Mouse (Mus musculus) bone marrow, adult 2 months (tissue): ENCODE data around the gene Nav2. TPM values are rescaled to one million over a fixed set of nuclear protein-coding genes. Genes with fewer than 3 reads are reported as not detected.

Experiments
- H3K27ac ChIP-seq: fragments of 200-500 bp; 2 replicates; pipeline ENCODE4 v1.5.1; 2012; ENCODE audit warnings: low read depth, mild to moderate bottlenecking, control low read depth, inconsistent platforms, low read length; ENCODE audit not compliant: control insufficient read depth, poor library complexity, insufficient read depth
- H3K4me1 ChIP-seq: fragments of 200-500 bp; 2 replicates; pipeline ENCODE4 v1.6.1; 2011; ENCODE audit warnings: low read length; ENCODE audit not compliant: control insufficient read depth, insufficient read depth
- H3K4me3 ChIP-seq: fragments of 200-500 bp; replicated peaks from 2 replicates; pipeline ENCODE3; 2011; ENCODE audit warnings: mild to moderate bottlenecking, low read depth, low read length, control low read depth; ENCODE audit not compliant: control insufficient read depth
- CTCF ChIP-seq: fragments of 200-500 bp; IDR thresholded peaks from 2 replicates; pipeline ENCODE4 v1.5.1; 2011; ENCODE audit warnings: low read length, control low read depth; ENCODE audit not compliant: control insufficient read depth, insufficient read depth
- POLR2A ChIP-seq: fragments of 200-500 bp; IDR thresholded peaks from 2 replicates; pipeline ENCODE4 v1.6.1; 2011; ENCODE audit warnings: low read depth, mild to moderate bottlenecking, control low read depth, low read length, borderline replicate concordance; ENCODE audit not compliant: control insufficient read depth
- WGBS: fragments of 180-500 bp; shearing (Covaris S2); methylation state at CpG from one replicate; pipeline ENCODE4 v1.1.7; 2018; 5-methylcytosine and 5-hydroxymethylcytosine counted together
- polyA plus RNA-seq: library from polyadenylated mRNA; stranded (reverse); fragments of >200 nt; gene quantifications from 2 replicates; pipeline ENCODE4 v1.2.4, GENCODE M21; 2011; ENCODE audit warnings: low replicate concordance; ENCODE audit not compliant: missing spikeins, insufficient read depth, insufficient read length

Gene Nav2
- polyA plus RNA-seq, 1 experiment, result 8.5 TPM

DNA sequence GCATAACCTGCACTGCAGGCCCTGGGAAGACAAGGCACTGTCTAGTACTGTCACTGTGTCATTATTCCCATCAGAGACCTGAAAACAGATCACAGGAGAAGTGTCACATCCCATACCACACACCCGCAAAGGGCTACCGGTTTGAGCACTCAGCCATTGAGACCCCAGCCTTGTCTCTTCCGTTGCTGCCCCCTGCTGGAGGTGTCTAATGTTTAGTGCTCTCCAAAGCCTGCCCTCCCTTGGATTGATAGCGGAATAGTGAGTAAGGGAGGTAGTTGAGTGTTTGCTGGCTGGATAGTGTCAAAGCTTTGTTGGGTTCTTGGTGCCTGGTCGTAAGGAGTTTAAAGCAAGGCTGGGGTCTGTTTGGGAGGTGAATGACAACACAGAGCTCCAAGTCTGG, 568.1 kb downstream of the Nav2 start:
- WGBS, result 52% methylated on average over 5 of the region's 5 CpGs
- H3K27ac ChIP-seq, result no peak overlapping the region
- no peaks in the 10 kb centered on the region for H3K4me1 ChIP-seq
- TF ChIP-seq POLR2A, result no peak
- peak; percentile 48 for TF ChIP-seq CTCF
- H3K4me3 ChIP-seq, result no peak overlapping the region

DNA sequence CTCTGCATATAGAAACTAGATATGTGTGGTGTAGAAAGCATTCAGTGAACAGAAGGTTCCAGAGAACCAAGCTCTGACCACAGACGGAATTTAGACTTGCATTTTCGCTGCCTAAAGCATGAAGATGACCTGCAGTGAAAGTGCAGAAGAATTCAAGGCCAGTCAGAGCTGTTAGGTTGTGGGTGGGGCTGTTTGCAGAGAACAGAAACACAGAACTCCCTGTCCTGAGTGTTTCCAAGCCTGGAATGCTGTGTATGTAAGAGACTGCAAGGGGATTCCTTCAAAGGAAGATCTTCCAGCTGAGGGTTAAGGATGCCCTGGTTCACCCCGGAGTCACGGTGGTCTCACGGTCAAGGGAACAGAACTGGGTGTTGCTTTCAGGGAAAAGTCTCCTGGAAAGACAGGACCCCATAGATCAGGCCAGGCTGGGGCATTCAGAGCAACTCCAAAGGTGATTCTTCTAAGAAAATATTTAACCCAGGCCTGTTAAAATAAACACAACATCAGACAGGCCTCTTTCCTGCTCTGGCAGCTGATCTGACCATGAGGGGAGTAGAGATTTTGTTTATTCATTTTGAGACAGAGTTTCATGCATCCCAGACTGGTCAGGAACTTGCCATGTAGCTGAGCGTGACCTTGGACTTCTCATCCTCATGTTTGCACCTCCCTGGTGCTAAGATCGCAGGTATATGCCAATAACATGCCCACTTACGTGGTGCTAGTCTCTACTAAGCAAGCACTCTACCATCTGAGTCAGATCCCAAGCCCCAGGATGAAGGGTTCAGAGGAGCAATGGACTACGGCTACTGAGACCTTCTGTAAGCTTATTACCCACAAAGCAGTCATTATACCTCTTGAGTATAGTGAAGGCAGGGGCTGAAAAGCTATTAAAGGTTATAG, 568.8 kb downstream of the Nav2 start:
- WGBS, result 78% methylated on average over 9 of the region's 9 CpGs
- no peak for TF ChIP-seq POLR2A
- no peak for TF ChIP-seq CTCF
- Histone ChIP-seq H3K4me3 (no peak overlapping the region), H3K27ac (no peak overlapping the region), H3K4me1 (no peaks in the 10 kb centered on the region)

DNA sequence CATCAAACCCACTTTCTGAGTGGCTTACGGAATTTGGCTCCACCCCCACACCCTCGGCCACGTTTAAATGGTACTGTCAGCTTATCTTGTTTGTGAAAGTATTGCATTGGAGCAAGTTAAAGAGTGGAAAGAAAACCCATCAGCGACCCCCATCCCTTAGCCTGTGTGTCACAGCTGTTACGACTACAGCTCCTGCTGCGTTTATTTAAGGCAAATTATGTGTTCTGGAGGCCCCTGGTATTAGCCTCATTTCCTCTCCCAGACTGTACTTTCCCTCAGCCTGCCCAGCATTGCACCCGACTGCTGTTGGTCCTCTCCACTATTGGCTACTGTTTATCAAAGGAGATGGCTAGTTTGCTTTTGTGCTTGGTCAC, 569.4 kb downstream of the Nav2 start:
- H3K4me1 ChIP-seq, result no peaks in the 10 kb centered on the region
- no peak overlapping the region for H3K4me3 ChIP-seq
- TF ChIP-seq CTCF, result no peak
- TF ChIP-seq POLR2A, result no peak
- WGBS, result 73% methylated on average over 7 of the region's 7 CpGs
- no peak overlapping the region for H3K27ac ChIP-seq

DNA sequence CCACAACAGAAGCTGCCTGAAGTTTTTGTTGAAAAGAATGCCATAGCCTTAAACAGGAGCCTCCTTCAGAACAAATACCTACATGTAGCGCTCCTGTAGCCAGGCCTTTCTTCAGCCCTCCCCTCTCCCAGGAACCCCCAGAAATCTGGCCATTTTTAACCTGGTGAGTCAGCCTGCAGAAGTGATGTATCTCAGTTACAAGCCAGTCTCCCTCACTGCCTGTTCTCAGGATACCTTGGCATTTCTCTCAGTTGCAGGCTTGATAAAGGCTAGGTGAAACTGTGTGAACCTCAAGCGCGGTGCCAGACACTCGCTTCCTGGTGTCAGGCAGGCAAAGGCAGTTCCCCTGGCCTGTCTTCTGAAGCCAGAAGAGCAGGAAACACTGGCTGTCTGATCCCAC, 570.4 kb downstream of the Nav2 start:
- Histone ChIP-seq H3K4me3 (no peak overlapping the region), H3K4me1 (no peaks in the 10 kb centered on the region), H3K27ac (no peak overlapping the region)
- TF ChIP-seq CTCF (no peak), POLR2A (no peak)
- whole genome bisulfite sequencing, result 89% methylated on average over 4 of the region's 4 CpGs

DNA sequence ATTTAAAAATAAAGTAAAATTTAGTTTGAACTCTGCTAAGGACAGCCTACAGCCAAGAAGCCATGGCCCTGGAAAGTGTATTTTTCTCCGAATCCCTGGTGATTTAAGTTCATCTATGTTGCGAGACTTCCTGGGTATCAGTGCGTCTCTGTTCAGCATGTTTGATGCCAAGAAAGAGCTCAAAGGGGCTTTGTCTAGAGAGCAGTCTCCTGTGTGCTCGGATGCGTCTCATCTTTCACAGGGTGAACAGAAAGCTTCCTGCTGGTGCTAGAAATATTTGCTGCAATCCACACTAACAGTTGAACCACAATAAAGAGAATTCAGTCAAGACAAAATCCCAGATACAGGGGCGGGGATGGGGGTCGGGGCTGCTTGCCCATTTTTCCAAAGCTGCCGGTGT, 572.4 kb downstream of the Nav2 start:
- WGBS, result 82% methylated on average over 8 of the region's 8 CpGs

DNA sequence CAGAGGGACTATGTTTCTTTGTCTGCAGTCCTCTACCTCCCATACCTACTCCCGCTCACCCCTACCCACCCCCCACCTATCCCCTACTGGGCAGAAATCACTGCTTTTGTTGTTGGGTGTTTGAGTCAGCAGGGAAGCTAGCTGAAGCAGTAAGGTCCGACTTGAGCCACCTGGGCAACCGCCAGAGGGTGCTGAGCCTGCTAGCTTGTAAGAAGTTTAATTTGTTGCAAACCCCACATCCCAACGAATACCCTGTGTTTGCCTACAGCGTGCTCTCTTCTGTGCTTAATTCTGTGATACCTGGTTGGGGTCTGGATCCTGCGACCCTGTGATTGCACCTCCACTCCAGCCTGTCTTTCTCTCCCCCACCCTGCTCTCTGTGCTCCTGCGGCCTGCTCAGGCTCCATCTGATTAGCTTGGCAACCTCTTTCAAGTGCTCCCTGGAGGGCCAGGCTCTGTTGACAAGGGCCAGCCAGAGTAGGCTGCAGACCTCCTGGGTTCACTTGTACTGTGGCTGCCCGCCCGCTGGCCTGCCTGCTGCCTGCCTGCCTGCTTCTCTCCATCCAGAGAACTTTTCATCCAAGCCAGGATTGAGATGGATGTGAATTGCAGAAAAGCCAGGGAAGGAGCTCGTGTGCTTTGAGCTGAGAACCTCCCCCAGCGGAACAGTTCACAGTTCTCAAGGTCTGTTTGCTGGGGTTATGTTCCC, 575.7 kb downstream of the Nav2 start:
- no peak overlapping the region; the same call in 1 of the 2 replicates for H3K27ac ChIP-seq
- 84% methylated on average over 11 of the region's 11 CpGs for WGBS
- H3K4me3 ChIP-seq, result no peak overlapping the region
- TF ChIP-seq CTCF (no peak), POLR2A (no peak)
- H3K4me1 ChIP-seq, result no peaks in the 10 kb centered on the region; the same call in 1 of the 2 replicates

More for the DNA sequence above, 572.4 kb downstream of the Nav2 start:
- Histone ChIP-seq H3K4me1 (no peaks in the 10 kb centered on the region), H3K27ac (no peak overlapping the region), H3K4me3 (no peak overlapping the region)
- TF ChIP-seq POLR2A, result no peak
- no peak for TF ChIP-seq CTCF

DNA sequence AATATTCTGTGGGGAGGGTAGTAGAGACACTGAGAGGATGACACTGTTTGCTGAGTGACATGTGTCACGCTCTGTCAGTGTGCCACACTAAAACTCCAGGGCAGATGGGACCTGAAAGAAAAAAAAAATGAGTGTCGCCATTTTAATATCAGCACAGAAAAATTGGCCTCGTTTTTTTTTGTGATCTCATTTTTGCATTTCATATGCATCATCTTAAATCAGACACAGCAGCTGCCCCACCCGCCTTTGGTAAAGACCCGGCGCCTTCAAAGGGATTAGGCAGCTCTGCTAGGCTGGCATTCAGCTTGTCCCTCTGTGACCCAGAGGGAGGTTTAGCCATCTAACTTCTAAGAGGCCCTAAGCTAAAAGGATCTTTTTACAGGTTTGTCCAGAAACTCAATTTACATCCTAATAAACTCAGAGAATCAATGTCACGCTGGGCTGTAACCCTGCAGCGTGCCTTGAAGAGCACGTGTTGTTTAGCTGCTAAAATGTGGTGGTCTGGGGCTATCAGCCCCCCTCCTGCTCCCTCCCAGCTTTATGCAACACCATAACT, 576.9 kb downstream of the Nav2 start:
- WGBS, result 77% methylated on average over 9 of the region's 9 CpGs
- Histone ChIP-seq H3K4me3 (no peak overlapping the region), H3K27ac (no peak overlapping the region), H3K4me1 (no peaks in the 10 kb centered on the region; the same call in 1 of the 2 replicates)
- TF ChIP-seq POLR2A (no peak), CTCF (no peak)

DNA sequence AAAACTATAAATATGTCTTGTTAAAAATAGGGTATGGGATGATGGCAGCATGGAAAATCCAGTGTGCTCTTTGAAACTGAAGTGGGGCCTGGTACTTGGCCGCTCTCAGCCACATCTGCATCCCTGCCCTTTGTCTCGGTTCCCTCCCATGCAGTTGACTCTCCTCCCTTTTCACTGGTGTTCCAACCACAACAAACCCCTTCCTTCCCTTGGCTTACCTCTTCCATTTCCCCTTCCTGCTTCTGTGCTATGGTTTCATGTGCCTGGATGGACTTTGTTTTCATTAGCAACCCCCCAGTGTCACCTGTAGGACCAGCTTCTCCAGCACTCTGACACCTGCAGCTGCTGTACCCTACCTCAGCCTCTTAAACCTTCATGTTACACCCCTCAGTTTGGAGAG, 578.8 kb downstream of the Nav2 start:
- no peak for TF ChIP-seq CTCF
- no peak for TF ChIP-seq POLR2A
- Histone ChIP-seq H3K4me1 (peaks cover 2% of the 10 kb centered on the region; the same call in 1 of the 2 replicates), H3K27ac (no peak overlapping the region), H3K4me3 (no peak overlapping the region)
- 53% methylated on average over 2 of the region's 2 CpGs for WGBS
